Mouse (Mus musculus): Measurements from ENCODE around the gene Rita1. TPM values are rescaled to one million over a fixed set of nuclear protein-coding genes. Genes with fewer than 3 reads are reported as not detected.

Rita1 gene
- polyA plus RNA-seq, 1 experiment: 15.7 TPM

GRCm38 (mm10) chr5:120579211-120579897 is 33.0 kb downstream of the Rita1 start:
- no peak overlapping the region for H3K4me3 ChIP-seq (replicated peaks; ENCODE audit: extremely low read depth, low read depth, low read length)
- no peak for DNase-seq
- TF ChIP-seq CTCF (IDR thresholded peaks at IDR 0.05; ENCODE audit: insufficient read depth, low read length): no peak
- no peak for TF ChIP-seq POLR2A (IDR thresholded peaks at IDR 0.05; ENCODE audit: borderline replicate concordance, extremely low read depth, low read depth, low read length)

GRCm38 (mm10) chr5:120578504-120579081 is 33.8 kb downstream of the Rita1 start:
- Histone ChIP-seq H3K4me3 (replicated peaks; ENCODE audit: extremely low read depth, low read depth, low read length) (no peak overlapping the region), H3K4me1 (ENCODE audit: control insufficient read depth, insufficient read depth, low read length) (peaks cover 15% of the 10 kb centered on the region)
- TF ChIP-seq POLR2A (IDR thresholded peaks at IDR 0.05; ENCODE audit: borderline replicate concordance, extremely low read depth, low read depth, low read length) (no peak), CTCF (IDR thresholded peaks at IDR 0.05; ENCODE audit: insufficient read depth, low read length) (no peak)
- no peak for DNase-seq
- 22% methylated on average over 12 of the region's 12 CpGs for WGBS

More at GRCm38 (mm10) chr5:120579211-120579897, 33.0 kb downstream of the Rita1 start:
- WGBS: 44% methylated on average over 26 of the region's 26 CpGs
- H3K4me1 ChIP-seq (ENCODE audit: control insufficient read depth, insufficient read depth, low read length): peaks cover 15% of the 10 kb centered on the region

- TF ChIP-seq CTCF (IDR thresholded peaks at IDR 0.05; ENCODE audit: insufficient read depth, low read length): no peak
- Histone ChIP-seq H3K4me3 (replicated peaks; ENCODE audit: extremely low read depth, low read depth, low read length) (no peak overlapping the region), H3K4me1 (ENCODE audit: control insufficient read depth, insufficient read depth, low read length) (peaks cover 15% of the 10 kb centered on the region)
- WGBS: 54% methylated on average over 10 of the region's 10 CpGs
- DNase-seq: no peak
Observed at GRCm38 (mm10) chr5:120577935-120578441, 34.4 kb downstream of the Rita1 start.

- Histone ChIP-seq H3K4me3 (replicated peaks; ENCODE audit: extremely low read depth, low read depth, low read length) (no peak overlapping the region), H3K4me1 (ENCODE audit: control insufficient read depth, insufficient read depth, low read length) (peaks cover 11% of the 10 kb centered on the region)
- WGBS: 54% methylated on average over 11 of the region's 11 CpGs
- no peak for DNase-seq
- TF ChIP-seq POLR2A (IDR thresholded peaks at IDR 0.05; ENCODE audit: borderline replicate concordance, extremely low read depth, low read depth, low read length) (no peak), CTCF (IDR thresholded peaks at IDR 0.05; ENCODE audit: insufficient read depth, low read length) (no peak)
Observed at GRCm38 (mm10) chr5:120576781-120577301, 35.5 kb downstream of the Rita1 start.

- DNase-seq: no peak
- Histone ChIP-seq H3K4me3 (replicated peaks; ENCODE audit: extremely low read depth, low read depth, low read length) (no peak overlapping the region), H3K4me1 (ENCODE audit: control insufficient read depth, insufficient read depth, low read length) (peaks cover 14% of the 10 kb centered on the region)
- no peak for TF ChIP-seq POLR2A (IDR thresholded peaks at IDR 0.05; ENCODE audit: borderline replicate concordance, extremely low read depth, low read depth, low read length)
- 60% methylated on average over 10 of the region's 10 CpGs for whole genome bisulfite sequencing
Observed at GRCm38 (mm10) chr5:120574469-120575063, 37.8 kb downstream of the Rita1 start.

GRCm38 (mm10) chr5:120571056-120571740 is 41.2 kb downstream of the Rita1 start:
- peaks cover 14% of the 10 kb centered on the region for H3K4me1 ChIP-seq (ENCODE audit: control insufficient read depth, insufficient read depth, low read length)
- H3K4me3 ChIP-seq (replicated peaks; ENCODE audit: extremely low read depth, low read depth, low read length): no peak overlapping the region
- no peak for DNase-seq
- WGBS: 64% methylated on average over 14 of the region's 14 CpGs
- TF ChIP-seq POLR2A (IDR thresholded peaks at IDR 0.05; ENCODE audit: borderline replicate concordance, extremely low read depth, low read depth, low read length) (no peak), CTCF (IDR thresholded peaks at IDR 0.05; ENCODE audit: insufficient read depth, low read length) (no peak)

GRCm38 (mm10) chr5:120570289-120570897 is 42.0 kb downstream of the Rita1 start:
- no peak for DNase-seq
- peaks cover 20% of the 10 kb centered on the region for H3K4me1 ChIP-seq (ENCODE audit: control insufficient read depth, insufficient read depth, low read length)
- 62% methylated on average over 11 of the region's 11 CpGs for WGBS
- TF ChIP-seq CTCF (IDR thresholded peaks at IDR 0.05; ENCODE audit: insufficient read depth, low read length) (no peak), POLR2A (IDR thresholded peaks at IDR 0.05; ENCODE audit: borderline replicate concordance, extremely low read depth, low read depth, low read length) (no peak)
- H3K4me3 ChIP-seq (replicated peaks; ENCODE audit: extremely low read depth, low read depth, low read length): no peak overlapping the region

- TF ChIP-seq POLR2A (IDR thresholded peaks at IDR 0.05; ENCODE audit: borderline replicate concordance, extremely low read depth, low read depth, low read length): no peak
- no peak for TF ChIP-seq CTCF (IDR thresholded peaks at IDR 0.05; ENCODE audit: insufficient read depth, low read length)
- Histone ChIP-seq H3K4me1 (ENCODE audit: control insufficient read depth, insufficient read depth, low read length) (peaks cover 22% of the 10 kb centered on the region), H3K4me3 (replicated peaks; ENCODE audit: extremely low read depth, low read depth, low read length) (no peak overlapping the region)
- 78% methylated on average over 3 of the region's 3 CpGs for WGBS
- no peak for DNase-seq
Observed at GRCm38 (mm10) chr5:120569791-120570190, 42.6 kb downstream of the Rita1 start.

- Histone ChIP-seq H3K4me3 (replicated peaks; ENCODE audit: extremely low read depth, low read depth, low read length) (no peak overlapping the region), H3K4me1 (ENCODE audit: control insufficient read depth, insufficient read depth, low read length) (peaks cover 21% of the 10 kb centered on the region)
- TF ChIP-seq POLR2A (IDR thresholded peaks at IDR 0.05; ENCODE audit: borderline replicate concordance, extremely low read depth, low read depth, low read length) (no peak), CTCF (IDR thresholded peaks at IDR 0.05; ENCODE audit: insufficient read depth, low read length) (no peak)
- 84% methylated on average over 4 of the region's 4 CpGs for WGBS
- DNase-seq: no peak
Observed at GRCm38 (mm10) chr5:120568964-120569363, 43.4 kb downstream of the Rita1 start.
